Mouse (Mus musculus) megakaryocyte, adult 5-6 weeks (primary cell): Measurements from ENCODE around the gene Top2a. TPM values are rescaled to one million over a fixed set of nuclear protein-coding genes. Genes with fewer than 3 reads are reported as not detected.
A peak's percentile ranks its signal among the peaks of the same experiment; 100 is the strongest.

Source experiments
- ATAC-seq: 2 replicates; pipeline ENCODE4 v1.8.0; 2016; ENCODE audit warnings: mild to moderate bottlenecking, inconsistent platforms; ENCODE audit not compliant: poor library complexity, severe bottlenecking
- total RNA-seq, 2 experiments: library from RNA; stranded (forward) in 1 of 2; stranded (reverse) in 1 of 2; fragments of 153-499, 151-499 nt in 1 of 2; fragments of 221-1000, 200-1000 nt in 1 of 2; gene quantifications; 2 replicates each; pipeline versions ENCODE4 v1.2.3 to v1.2.4; 2015 to 2017

The Top2a gene
- total RNA-seq, 2 experiments from 2014 or later, result 299 to 694 TPM

GRCm38 (mm10) chr11:98965416-98966077 lies 58.4 kb downstream of the Top2a start:
- ATAC-seq, result no peak

GRCm38 (mm10) chr11:98964616-98965415 lies 59.2 kb downstream of the Top2a start:
- ATAC-seq, result no peak

- no peak for ATAC-seq
Observed at GRCm38 (mm10) chr11:98964201-98964615, 59.8 kb downstream of the Top2a start.

GRCm38 (mm10) chr11:98963191-98964021 lies 60.6 kb downstream of the Top2a start:
- peak; percentile 39 for ATAC-seq

- no peak for ATAC-seq
Observed at GRCm38 (mm10) chr11:98962421-98963095, 61.4 kb downstream of the Top2a start.

- ATAC-seq, result no peak
Observed at GRCm38 (mm10) chr11:98961766-98962165, 62.2 kb downstream of the Top2a start.

GRCm38 (mm10) chr11:98961051-98961592 lies 62.9 kb downstream of the Top2a start:
- no peak for ATAC-seq

GRCm38 (mm10) chr11:98960313-98960906 lies 63.6 kb downstream of the Top2a start:
- peak; percentile 39 for ATAC-seq

- peak; percentile 59 for ATAC-seq
Observed at GRCm38 (mm10) chr11:98959437-98960312, 64.3 kb downstream of the Top2a start.

GRCm38 (mm10) chr11:98956340-98956739 lies 67.6 kb downstream of the Top2a start:
- ATAC-seq, result no peak

GRCm38 (mm10) chr11:98955707-98956235 lies 68.2 kb downstream of the Top2a start:
- no peak for ATAC-seq

- ATAC-seq, result no peak
Observed at GRCm38 (mm10) chr11:98954801-98955706, 68.9 kb downstream of the Top2a start.

GRCm38 (mm10) chr11:98954373-98954772 lies 69.6 kb downstream of the Top2a start:
- ATAC-seq, result peak; percentile 10

- no peak for ATAC-seq
Observed at GRCm38 (mm10) chr11:98953835-98954320, 70.1 kb downstream of the Top2a start.

GRCm38 (mm10) chr11:98953361-98953760 lies 70.6 kb downstream of the Top2a start:
- ATAC-seq, result no peak

GRCm38 (mm10) chr11:98952736-98953135 lies 71.3 kb downstream of the Top2a start:
- ATAC-seq, result peak; percentile 59

GRCm38 (mm10) chr11:98952111-98952510 lies 71.9 kb downstream of the Top2a start:
- no peak for ATAC-seq
